Mouse (Mus musculus) T-helper 1 cell (primary cell): ENCODE data around the gene Usp46.
"Not testable (repeated sequence)": the region's sequence is repeated elsewhere in the genome, so short reads cannot be mapped to it uniquely, and the experiment has no call there.

Source experiments
- in situ Hi-C: fragments of 300-600 bp; cut with MboI, MseI; formaldehyde crosslinking; loops from one replicate; pipeline ENCODE4 v1.15.1; 2025; ENCODE audit warnings: high pct_unique_total_duplicates

Gene Usp46

DNA sequence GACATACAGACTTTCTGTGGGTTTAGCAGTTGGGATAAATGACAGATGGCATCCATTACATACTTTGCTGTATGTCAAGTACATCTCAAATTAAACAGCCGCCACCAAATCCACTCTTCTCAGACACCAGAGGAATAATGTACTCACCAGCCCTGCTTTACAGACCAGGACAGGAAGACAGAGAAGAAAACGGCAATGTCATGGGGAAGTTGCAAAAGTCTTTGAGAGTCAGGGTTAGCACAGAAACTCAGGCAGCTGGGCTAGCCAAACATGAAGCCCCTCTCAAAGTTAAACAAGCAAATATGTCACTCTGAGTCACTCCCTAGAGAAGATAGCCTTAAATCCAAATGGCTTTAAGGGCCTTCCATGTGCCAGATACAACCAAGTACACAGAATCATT, 40.0 kb downstream of the Usp46 start:
- in situ Hi-C loops, result no loop called here

GRCm38 (mm10) chr5:74020506-74020905, 47.7 kb downstream of the Usp46 start:
- in situ Hi-C loops, result no loop called here

DNA sequence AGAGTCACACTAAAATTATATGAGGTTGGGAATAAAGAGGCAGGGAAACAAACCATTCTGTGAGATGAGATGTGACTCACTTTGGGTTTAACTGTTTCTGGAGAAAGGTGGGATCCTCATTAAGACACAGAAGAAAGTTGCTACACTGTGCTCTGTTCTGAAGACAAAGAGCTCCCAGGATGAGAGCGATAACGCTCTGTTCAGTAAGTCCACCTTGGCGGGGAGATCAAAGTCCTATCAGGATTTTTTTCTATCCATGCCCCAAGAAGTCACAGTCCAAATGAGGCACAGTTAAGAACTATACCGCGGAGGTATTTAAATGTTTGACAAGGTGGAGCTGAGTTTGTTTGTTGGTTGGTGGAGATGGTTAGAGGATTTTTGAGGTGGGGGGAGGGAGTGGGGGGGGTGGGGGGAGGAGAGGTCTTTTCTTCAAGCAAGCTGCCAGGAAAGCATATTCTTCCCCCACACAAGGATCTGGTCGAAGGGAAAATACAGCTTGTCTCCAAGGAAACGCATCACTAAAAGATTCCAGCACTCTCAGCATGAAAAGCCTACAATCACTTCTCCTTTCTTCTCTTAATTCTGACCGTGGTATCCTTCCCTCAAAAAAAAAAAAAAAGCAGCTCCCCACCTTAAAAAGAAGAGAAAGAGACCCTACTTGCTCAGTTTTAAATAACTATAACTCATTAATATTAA, 49.2 kb downstream of the Usp46 start:
- in situ Hi-C loops, result no loop called here

DNA sequence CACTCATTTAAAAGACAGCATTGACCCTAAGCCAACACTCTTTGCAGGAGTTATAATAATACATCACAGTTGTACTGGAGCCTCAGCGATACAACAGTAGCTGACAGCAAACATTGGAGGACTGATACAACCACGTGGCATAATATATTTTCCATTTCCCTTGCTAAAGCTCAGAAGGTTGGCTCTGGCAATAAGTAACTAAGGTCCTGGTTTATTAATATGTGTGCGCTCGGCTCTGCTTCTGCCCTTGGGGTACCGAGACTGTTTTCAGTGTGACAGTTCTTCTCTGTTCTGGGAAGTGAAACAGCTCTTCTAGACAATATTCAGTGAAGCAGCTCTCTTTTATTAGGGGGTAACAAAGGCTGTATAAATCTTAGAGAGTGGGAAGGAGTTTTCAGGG, 50.7 kb downstream of the Usp46 start:
- in situ Hi-C loops, result no loop called here

GRCm38 (mm10) chr5:74011629-74012028, 56.6 kb downstream of the Usp46 start:
- in situ Hi-C loops, result no loop called here

GRCm38 (mm10) chr5:74007492-74008070, 60.6 kb downstream of the Usp46 start:
- in situ Hi-C loops, result no loop called here

GRCm38 (mm10) chr5:74005936-74006335, 62.3 kb downstream of the Usp46 start:
- in situ Hi-C loops, result no loop called here

GRCm38 (mm10) chr5:74001743-74002142, 66.5 kb downstream of the Usp46 start:
- in situ Hi-C loops, result no loop called here

DNA sequence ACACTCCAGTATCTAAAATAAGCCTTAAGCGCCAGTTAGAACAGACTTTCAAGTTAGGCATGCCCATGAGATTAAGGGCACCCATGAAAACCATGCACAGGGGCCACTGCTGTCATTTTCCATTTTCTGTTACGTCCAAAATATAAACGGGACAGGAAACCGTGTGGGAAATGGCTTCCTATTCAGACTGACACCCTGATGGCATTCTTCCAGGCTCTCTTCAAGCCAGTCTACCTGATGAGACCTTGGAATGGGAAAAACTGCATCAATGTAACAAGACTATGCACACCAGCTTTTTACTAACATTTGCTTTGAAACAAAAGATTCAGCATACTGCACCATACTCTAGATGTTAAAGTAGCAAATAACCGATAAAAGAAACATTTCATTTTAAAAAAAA, 69.3 kb downstream of the Usp46 start:
- in situ Hi-C loops, result loop anchor here (10.0 kb wide), 1 partner anchor 1686 kb away; no protein-coding TSS in a partner anchor

DNA sequence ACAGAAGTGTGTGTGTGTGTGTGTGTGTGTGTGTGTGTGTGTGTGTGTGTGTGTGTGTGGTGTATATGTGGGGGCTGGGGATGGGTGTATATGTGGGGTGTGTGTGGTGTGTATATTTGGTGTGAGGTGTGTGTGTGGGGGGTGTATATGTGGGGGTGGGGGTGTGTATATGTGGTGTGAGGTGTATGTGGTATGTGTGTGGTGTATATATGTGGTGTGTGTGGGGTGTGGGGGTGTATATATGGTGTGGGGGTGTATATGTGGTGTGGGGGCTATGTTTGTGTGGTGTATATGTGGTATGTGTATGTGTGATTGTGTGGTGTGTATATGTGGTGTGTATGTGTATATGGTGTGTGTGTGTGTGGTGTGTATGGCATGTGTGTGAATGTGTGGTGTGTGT, 73.4 kb downstream of the Usp46 start:
- in situ Hi-C loops, result loop anchor here (10.0 kb wide), 1 partner anchor 1690 kb away; no protein-coding TSS in a partner anchor

DNA sequence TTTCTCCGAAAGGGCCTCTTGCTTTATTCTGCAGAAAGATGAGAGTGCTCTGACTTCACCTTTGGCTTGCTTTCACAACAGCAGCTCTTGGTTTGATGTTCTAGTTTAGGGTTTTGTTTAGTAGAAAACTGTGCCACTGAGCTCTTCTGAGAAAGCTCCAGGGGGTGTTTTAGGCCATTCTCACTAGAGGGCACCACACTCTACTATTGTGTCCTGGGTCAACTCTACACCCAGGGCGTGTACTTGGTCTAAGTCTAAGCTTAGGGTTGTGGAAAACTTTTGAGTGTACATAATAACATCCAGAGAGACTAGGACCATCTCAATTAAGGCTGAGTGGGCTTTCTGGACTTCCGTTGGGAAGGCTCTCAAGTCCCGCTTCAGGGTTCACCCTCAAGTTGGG, 74.7 kb downstream of the Usp46 start:
- in situ Hi-C loops, result loop anchor here (10.0 kb wide), 1 partner anchor 1691 kb away; no protein-coding TSS in a partner anchor

GRCm38 (mm10) chr5:73992321-73992720, 75.9 kb downstream of the Usp46 start:
- in situ Hi-C loops, result loop anchor here (10.0 kb wide), 1 partner anchor 1692 kb away; no protein-coding TSS in a partner anchor

DNA sequence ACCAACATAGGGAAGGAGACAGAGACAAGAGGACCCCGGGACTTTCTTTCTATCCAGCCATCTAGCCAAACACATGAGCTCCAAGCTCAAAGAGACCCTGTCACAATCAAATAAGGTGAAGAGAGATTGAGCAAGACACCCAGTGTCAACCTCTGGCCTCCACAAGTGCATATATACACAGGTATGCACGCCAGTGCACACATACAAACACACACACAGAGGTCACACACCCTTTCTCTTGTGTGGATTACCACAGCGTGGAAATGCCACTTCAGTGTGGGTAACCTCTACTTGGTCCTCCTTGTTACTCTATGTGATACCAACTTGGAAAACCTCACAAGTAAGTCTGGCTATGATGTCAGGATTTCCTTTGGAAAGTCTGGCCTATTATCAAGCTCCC, 78.7 kb downstream of the Usp46 start:
- in situ Hi-C loops, result no loop called here

- in situ Hi-C loops, result no loop called here
Measured at GRCm38 (mm10) chr5:73987777-73988560, 80.3 kb downstream of the Usp46 start.

DNA sequence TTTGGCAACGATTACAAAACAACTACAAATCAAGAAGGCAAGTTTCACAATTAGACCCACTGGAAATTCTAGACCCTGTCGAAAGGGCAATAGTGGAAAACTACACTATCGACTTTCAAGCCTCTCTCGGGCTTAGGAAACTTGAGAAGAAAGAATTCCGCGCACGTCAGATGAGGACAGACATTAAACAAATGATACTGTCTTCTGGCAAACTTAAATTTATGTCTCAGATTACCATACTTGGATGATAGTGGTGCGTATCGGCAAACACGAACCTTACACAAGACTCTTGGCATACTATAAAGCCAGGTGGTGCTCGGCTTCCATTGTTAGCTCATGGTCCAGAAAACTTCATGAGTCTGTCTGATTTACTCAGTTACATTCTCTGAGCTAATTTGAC, 90.8 kb downstream of the Usp46 start:
- in situ Hi-C loops, result no loop called here

DNA sequence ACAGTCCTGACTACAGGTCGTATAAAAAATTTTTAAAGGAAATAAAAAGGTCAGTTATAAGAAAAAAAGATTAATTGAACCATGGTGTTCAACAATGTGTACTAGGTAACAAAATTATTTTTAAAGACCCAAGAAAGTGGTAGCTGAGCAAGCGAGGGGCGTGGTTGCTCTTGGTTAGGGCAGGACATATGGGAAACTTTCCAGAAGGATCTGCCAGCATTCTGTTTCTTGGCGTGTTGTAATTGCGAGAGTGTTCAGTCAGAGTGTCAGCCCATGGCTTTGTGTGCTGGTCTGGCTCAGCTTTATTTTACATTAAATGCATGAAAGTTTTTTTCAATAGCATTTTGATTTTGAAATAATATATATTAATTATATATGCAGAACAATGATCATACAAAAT, 96.5 kb downstream of the Usp46 start:
- in situ Hi-C loops, result no loop called here

DNA sequence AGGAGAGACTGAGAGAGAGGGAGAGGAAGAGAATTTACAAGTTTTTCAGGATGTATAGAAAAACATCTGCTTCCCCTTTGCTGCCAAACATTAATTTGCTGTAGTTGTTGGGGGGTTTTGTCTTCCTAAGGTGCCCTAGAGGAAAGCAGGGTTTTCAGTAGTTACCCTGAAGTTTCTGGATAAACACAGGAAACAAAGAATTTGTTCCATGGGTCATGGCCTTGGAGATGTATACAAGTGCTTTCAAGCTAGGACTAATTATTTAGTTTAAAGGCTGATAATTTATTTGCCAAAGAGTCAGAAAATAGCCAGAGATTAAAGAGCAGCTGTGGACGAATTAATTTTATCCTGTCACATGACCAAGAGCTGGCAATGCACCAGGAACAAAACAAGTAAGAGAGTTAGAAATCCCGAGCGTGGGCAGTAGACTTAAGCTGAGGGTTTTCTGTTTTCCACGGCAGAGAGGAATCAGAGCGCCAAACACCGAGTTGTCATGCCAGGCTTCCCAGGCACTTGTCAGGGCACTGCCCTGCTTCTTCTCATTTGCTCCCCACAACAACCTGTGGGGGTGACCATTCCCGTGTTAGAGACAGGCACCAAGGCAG, 98.1 kb downstream of the Usp46 start:
- in situ Hi-C loops, result no loop called here

- in situ Hi-C loops, result no loop called here
Measured at GRCm38 (mm10) chr5:73969338-73969737, 98.9 kb downstream of the Usp46 start.

- in situ Hi-C loops, result no loop called here
Measured at GRCm38 (mm10) chr5:73959779-73960178, 108.5 kb downstream of the Usp46 start.

DNA sequence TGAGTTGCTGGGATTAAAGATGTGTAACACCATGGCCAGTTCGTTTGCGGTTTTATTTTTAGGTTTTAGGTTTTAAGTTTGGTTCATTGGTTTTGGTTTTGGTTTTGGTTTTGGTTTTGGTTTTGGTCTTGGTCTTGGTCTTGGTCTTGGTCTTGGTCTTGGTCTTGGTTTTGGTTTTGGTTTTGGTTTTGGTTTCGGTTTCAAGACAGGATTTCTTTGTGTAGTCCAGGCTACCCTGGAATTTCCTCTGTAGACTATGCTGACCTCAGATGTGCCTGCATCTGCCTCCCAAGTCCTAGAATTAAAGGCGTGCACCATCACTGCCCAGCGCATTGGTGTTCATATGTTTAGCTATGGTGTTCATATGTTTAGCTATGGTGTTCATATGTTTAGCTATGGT, 109.6 kb downstream of the Usp46 start:
- in situ Hi-C loops, result not testable (repeated sequence)

- in situ Hi-C loops, result no loop called here
Measured at GRCm38 (mm10) chr5:73958096-73958495, 110.1 kb downstream of the Usp46 start.

- in situ Hi-C loops, result no loop called here
Measured at GRCm38 (mm10) chr5:73955691-73956090, 112.5 kb downstream of the Usp46 start.
